Mouse (Mus musculus): ENCODE results near the gene Pgpep1.

DNA sequence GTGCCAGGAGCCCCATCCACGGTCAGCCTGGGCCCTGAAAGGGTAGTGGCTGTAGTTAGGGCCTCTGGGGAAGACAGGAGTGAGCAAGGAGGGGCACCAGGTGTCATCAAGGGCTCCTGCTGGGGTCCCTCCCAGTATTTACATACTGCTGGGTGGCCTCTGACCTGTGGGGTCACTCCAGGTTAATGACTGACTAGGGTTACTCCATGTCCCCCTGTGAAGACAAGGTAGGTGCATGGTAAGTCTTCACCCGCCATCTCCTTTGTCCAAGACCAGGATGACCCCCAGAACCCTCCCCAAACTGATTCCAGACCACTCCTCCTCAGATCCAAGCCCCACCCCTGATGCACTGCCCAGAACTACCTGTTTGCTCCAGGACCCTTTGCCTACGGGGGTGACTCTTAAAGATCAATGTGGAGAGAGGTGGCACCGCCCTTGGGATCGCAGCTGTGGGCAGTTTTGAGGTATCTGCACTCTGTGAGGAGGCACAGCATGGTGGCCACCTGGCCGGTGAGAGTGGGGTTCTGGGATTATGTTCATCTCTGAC, 27.8 kb downstream of the Pgpep1 start, which contains the start of gene Gdf15:
- TF ChIP-seq CTCF (IDR thresholded peaks at IDR 0.05; ENCODE audit: low read depth, low read length) (no peak), POLR2A (IDR thresholded peaks at IDR 0.05; ENCODE audit: extremely low read depth, insufficient read depth, low read length) (no peak)
